ENCODE assay signal across 9 mouse cellular contexts in genomic region chr9:72889777-72890176, GRCm38 (mm10). TPM values are rescaled to one million over a fixed set of nuclear protein-coding genes. Genes with fewer than 3 reads are reported as not detected.
DNase-seq lines count a peak whose midpoint lies in the region; ATAC-seq and TF ChIP-seq lines count a peak whose summit lies in the region.
"Had no signal": no experiment of that assay in that cellular context is flagged by ENCODE, and none has a peak within 500 bp of the region (broad histone marks: within the 10 kb centered on the region; RNA-seq: fewer than 3 reads in every experiment).

No protein-coding gene starts in this region.

- no peak for TF ChIP-seq EP300 in lung, postnatal 0 days (IDR thresholded peaks at IDR 0.05)

- H3K4me2 ChIP-seq in lung, postnatal 0 days (replicated peaks; ENCODE audit: low read depth, low read length): no peak overlapping the region
- no peak overlapping the region for H3K4me2 ChIP-seq in heart, embryonic 11.5 days

- H3K9me3 ChIP-seq in lung, postnatal 0 days (ENCODE audit: low read length): no peaks in the 10 kb centered on the region
- H3K9me3 ChIP-seq in heart, embryonic 11.5 days (replicated peaks; ENCODE audit: control insufficient read depth, low read length): no peaks in the 10 kb centered on the region

- no peak overlapping the region for H3K9ac ChIP-seq in lung, postnatal 0 days (replicated peaks; ENCODE audit: low read depth)
- H3K9ac ChIP-seq in heart, embryonic 11.5 days (ENCODE audit: low read depth, low read length): no peak overlapping the region

- no peak overlapping the region for H3K27ac ChIP-seq in lung, postnatal 0 days (ENCODE audit: low read length)
- no peak overlapping the region for H3K27ac ChIP-seq in heart, embryonic 11.5 days (ENCODE audit: low read depth, low read length)

- H3K4me1 ChIP-seq in lung, postnatal 0 days (ENCODE audit: insufficient read depth, low read depth, low read length): no peaks in the 10 kb centered on the region
- no peaks in the 10 kb centered on the region for H3K4me1 ChIP-seq in heart, embryonic 11.5 days (ENCODE audit: control insufficient read depth, insufficient read depth, low read length)

- peak; percentile 17 for DNase-seq in gastrocnemius, adult 18-20 months (ENCODE audit: low spot score)
- DNase-seq in gastrocnemius, adult 8-10 months (ENCODE audit: low spot score in 2 of 2): no peak
- DNase-seq in lung, postnatal 0 days (ENCODE audit: low spot score): peak; percentile 54
- no peak for DNase-seq in lung, postnatal 10 days
- DNase-seq in MEL-GATA-1-ER (ENCODE audit: extremely low read depth, low read depth): peak; percentile 31
- DNase-seq: gastrocnemius, postnatal 10 days had no signal

- ATAC-seq in lung, postnatal 0 days: no peak
- ATAC-seq in megakaryocyte progenitor cell, adult 5-6 weeks (replicated peaks; ENCODE audit: poor library complexity): peak; percentile 54; the same call in 1 of the 2 replicates
- no peak for ATAC-seq in erythroblast, adult 5-6 weeks (replicated peaks; ENCODE audit: low FRiP score, poor library complexity, severe bottlenecking)
- no peak for ATAC-seq in heart, embryonic 11.5 days (replicated peaks; ENCODE audit: insufficient number of reproducible peaks, low FRiP score, low TSS enrichment)

- no peaks in the 10 kb centered on the region for H3K27me3 ChIP-seq in lung, postnatal 0 days (replicated peaks; ENCODE audit: insufficient read depth, low read length)
- H3K27me3 ChIP-seq in heart, embryonic 11.5 days (ENCODE audit: control insufficient read depth, insufficient read depth, low read length): no peaks in the 10 kb centered on the region

- 84% methylated on average over 1 of the region's 1 CpGs for WGBS in lung, postnatal 0 days
- 79% methylated on average over 1 of the region's 1 CpGs for WGBS in heart, embryonic 11.5 days (ENCODE audit: insufficient replicate concordance)

- H3K4me3 ChIP-seq in lung, postnatal 0 days (ENCODE audit: low read depth, low read length): no peak overlapping the region
- H3K4me3 ChIP-seq in heart, embryonic 11.5 days (ENCODE audit: low read depth, low read length): no peak overlapping the region

- TF ChIP-seq CTCF in lung, postnatal 0 days (IDR thresholded peaks at IDR 0.05): peak; percentile 73

- H3K36me3 ChIP-seq in lung, postnatal 0 days (ENCODE audit: insufficient read depth, low read length): no peaks in the 10 kb centered on the region
- H3K36me3 ChIP-seq in heart, embryonic 11.5 days (ENCODE audit: control insufficient read depth, insufficient read depth, low read length): peaks cover 14% of the 10 kb centered on the region; the same call in 1 of the 2 replicates

RNA-seq across cellular contexts. Expression of gene Pygo1, which starts 35.7 kb away (rescaled TPM):
- 10 to 100 TPM; 14.6 to 14.9 TPM for total RNA-seq in gastrocnemius, adult 18-20 months (2021)
- 10 to 100 TPM; 11.8 to 15.5 (median 14.5) TPM for total RNA-seq in gastrocnemius, adult 8-10 months (2022)
- polyA plus RNA-seq in lung, postnatal 0 days (2015; fragmentation: Nextera tagmentation; extraction: Ambion mirVana): 1.8 TPM in 2 replicates
- total RNA-seq in megakaryocyte progenitor cell, adult 5-6 weeks (2015): not detected in 2 replicates
- total RNA-seq in megakaryocyte progenitor cell, adult 5-6 weeks (2017): 0.03 TPM in 1 of 2 replicates, not detected in the other
- not detected in 2 replicates for total RNA-seq in erythroblast, adult 5-6 weeks (2015; ENCODE audit: low replicate concordance)
- total RNA-seq in erythroblast, adult 5-6 weeks (2017; ENCODE audit: low replicate concordance): not detected in 2 replicates
- polyA plus RNA-seq in heart, embryonic 11.5 days (2014; fragmentation: Nextera tagmentation; extraction: Ambion mirVana): 2.0 and 2.9 TPM in 2 replicates

Comparison
In these comparisons a context has a peak if more than half of its experiments do, and no peak if none do; other contexts are left out.
1. DNase-seq: peak in gastrocnemius, adult 18-20 months (single experiment), lung, postnatal 0 days (single experiment) and MEL-GATA-1-ER (single experiment); none in gastrocnemius, adult 8-10 months (0 of 2) and lung, postnatal 10 days (single experiment).
2. RNA of gene Pygo1, which starts 35.7 kb away (total RNA-seq): 11.8 to 15.5 TPM in gastrocnemius, adult 8-10 months and 14.6 to 14.9 TPM in gastrocnemius, adult 18-20 months; 0.03 TPM in megakaryocyte progenitor cell, adult 5-6 weeks and not detected in erythroblast, adult 5-6 weeks; every median in the first group is over 10 times any median in the second.